Mouse (Mus musculus) ES-E14 (cell line): ENCODE measurements around the gene Meis3. TPM values are rescaled to one million over a fixed set of nuclear protein-coding genes. Genes with fewer than 3 reads are reported as not detected.

Experiments
- DNase-seq: peaks from one replicate; pipeline ENCODE4 v3.0.0-alpha.2; 2013; ENCODE audit warnings: low read depth, low spot score
- H3K27ac ChIP-seq: 2 replicates; pipeline ENCODE4 v1.5.1; 2012; ENCODE audit warnings: low read depth, mild to moderate bottlenecking, low read length, moderate library complexity, mixed read lengths; ENCODE audit not compliant: poor library complexity, insufficient read depth, severe bottlenecking
- H3K36me3 ChIP-seq: 2 replicates; pipeline ENCODE4 v1.6.1; 2012; ENCODE audit warnings: mild to moderate bottlenecking, low read length, moderate library complexity, mixed read lengths; ENCODE audit not compliant: control insufficient read depth, poor library complexity, insufficient read depth, severe bottlenecking
- H3K4me1 ChIP-seq, 2 experiments: fragments of 150-350 bp in 1 of 2; sonication (generic) in 1 of 2; 2 replicates each; pipeline ENCODE4 v1.6.1; 2012; ENCODE audit warnings: low read length in 2 of 2, mild to moderate bottlenecking in 1 of 2, mixed read lengths in 1 of 2; ENCODE audit not compliant: control insufficient read depth in 2 of 2, insufficient read depth in 2 of 2, poor library complexity in 1 of 2
- H3K4me3 ChIP-seq, 2 experiments: fragments of 150-350 bp in 1 of 2; sonication (generic) in 1 of 2; 2 replicates each; pipeline ENCODE4 v1.5.1; 2012; ENCODE audit warnings: low read length in 2 of 2, low read depth in 1 of 2, mild to moderate bottlenecking in 1 of 2, mixed read lengths in 1 of 2; ENCODE audit not compliant: insufficient read depth in 1 of 2, poor library complexity in 1 of 2, severe bottlenecking in 1 of 2
- H3K9ac ChIP-seq: 2 replicates; pipeline ENCODE4 v1.6.1; 2012; ENCODE audit warnings: low read depth, mild to moderate bottlenecking, low read length, mixed read lengths; ENCODE audit not compliant: poor library complexity, insufficient read depth, severe bottlenecking
- H3K9me3 ChIP-seq: fragments of 150-350 bp; sonication (generic); 2 replicates; pipeline ENCODE4 v1.6.1; 2012; ENCODE audit warnings: low read depth, mild to moderate bottlenecking, low read length; ENCODE audit not compliant: control insufficient read depth, insufficient read depth
- CHD2 ChIP-seq: IDR thresholded peaks from 2 replicates; pipeline ENCODE4 v1.6.1; 2014; ENCODE audit warnings: mild to moderate bottlenecking, low read depth, low read length, inconsistent platforms
- HCFC1 ChIP-seq: IDR thresholded peaks from 2 replicates; pipeline ENCODE4 v1.6.1; 2012; ENCODE audit warnings: low read length, inconsistent platforms, borderline replicate concordance; ENCODE audit not compliant: insufficient read depth
- MAFK ChIP-seq: IDR thresholded peaks from 2 replicates; pipeline ENCODE4 v1.6.1; 2014; ENCODE audit warnings: mild to moderate bottlenecking, low read depth, low read length, inconsistent platforms; ENCODE audit not compliant: insufficient read depth
- ZC3H11A ChIP-seq: IDR thresholded peaks from 2 replicates; pipeline ENCODE4 v1.6.1; 2012; ENCODE audit warnings: low read depth, mild to moderate bottlenecking, inconsistent platforms, low read length, borderline replicate concordance
- ZNF384 ChIP-seq: IDR thresholded peaks from 2 replicates; pipeline ENCODE4 v1.6.1; 2012; ENCODE audit warnings: low read depth, low read length, inconsistent platforms
- in situ Hi-C, 2 experiments: fragments of 600-800 bp; cut with MboI; formaldehyde crosslinking; loops; one replicate each; pipeline ENCODE4 v1.15.1; 2025; ENCODE audit warnings: low sequenced_read_pairs in 2 of 2, inconsistent platforms in 1 of 2; ENCODE audit not compliant: unreplicated experiment in 2 of 2
- total RNA-seq: library from RNA; depleted of rRNA; stranded (reverse); fragments of 300-350 nt; gene quantifications from 2 replicates; pipeline ENCODE4 v1.2.3, GENCODE M21; 2012

Gene Meis3
- total RNA-seq, 1 experiment: 3.8 TPM

- DNase-seq: no peak
- no peaks in the 10 kb centered on the region for H3K9me3 ChIP-seq
- no peak overlapping the region for H3K9ac ChIP-seq
- peaks cover 0 to 6% of the 10 kb centered on the region in 2 experiments; a peak in 1 of 4 replicates for H3K4me1 ChIP-seq
- H3K4me3 ChIP-seq: no peak overlapping the region
- H3K27ac ChIP-seq: no peak overlapping the region
- H3K36me3 ChIP-seq: peaks cover 4% of the 10 kb centered on the region; the same call in 1 of the 2 replicates
- in situ Hi-C loops: loop anchor here in 1 of 2 experiments (10.0 kb wide), 1 partner anchor 62 kb away; no protein-coding TSS in a partner anchor
- TF ChIP-seq HCFC1 (no peak), CHD2 (no peak), MAFK (no peak), ZNF384 (no peak), ZC3H11A (no peak)
Measured at GRCm38 (mm10) chr7:16207076-16207475, 32.2 kb downstream of the Meis3 start.

- in situ Hi-C loops: loop anchor here in 1 of 2 experiments (10.0 kb wide), 1 partner anchor 63 kb away; no protein-coding TSS in a partner anchor
- Histone ChIP-seq H3K27ac (no peak overlapping the region), H3K9me3 (no peaks in the 10 kb centered on the region), H3K4me3 (no peak overlapping the region), H3K4me1 (peaks cover 0 to 6% of the 10 kb centered on the region in 2 experiments; a peak in 1 of 4 replicates), H3K36me3 (peaks cover 4% of the 10 kb centered on the region; the same call in 1 of the 2 replicates), H3K9ac (no peak overlapping the region)
- DNase-seq: no peak
- TF ChIP-seq MAFK (no peak), ZC3H11A (no peak), HCFC1 (no peak), ZNF384 (no peak), CHD2 (no peak)
Measured at GRCm38 (mm10) chr7:16207496-16207895, 32.6 kb downstream of the Meis3 start.

GRCm38 (mm10) chr7:16208781-16209665 is 34.1 kb downstream of the Meis3 start:
- no peak overlapping the region for H3K27ac ChIP-seq
- H3K4me3 ChIP-seq: no peak overlapping the region
- peaks cover 4% of the 10 kb centered on the region; the same call in 1 of the 2 replicates for H3K36me3 ChIP-seq
- H3K9ac ChIP-seq: no peak overlapping the region
- no peak for DNase-seq
- TF ChIP-seq CHD2 (no peak), MAFK (no peak), HCFC1 (no peak), ZC3H11A (no peak), ZNF384 (no peak)
- in situ Hi-C loops: loop anchor here in 1 of 2 experiments (10.0 kb wide), 1 partner anchor 64 kb away; no protein-coding TSS in a partner anchor
- H3K9me3 ChIP-seq: no peaks in the 10 kb centered on the region
- peaks cover 0 to 6% of the 10 kb centered on the region in 2 experiments; a peak in 1 of 4 replicates for H3K4me1 ChIP-seq

- peaks cover 4% of the 10 kb centered on the region; the same call in 1 of the 2 replicates for H3K36me3 ChIP-seq
- no peak overlapping the region for H3K4me3 ChIP-seq
- no peaks in the 10 kb centered on the region for H3K4me1 ChIP-seq
- H3K9ac ChIP-seq: no peak overlapping the region
- DNase-seq: no peak
- in situ Hi-C loops: no loop called here
- no peak for TF ChIP-seq ZC3H11A
- TF ChIP-seq MAFK: no peak
- TF ChIP-seq HCFC1: no peak
- no peak for TF ChIP-seq ZNF384
- no peak for TF ChIP-seq CHD2
- no peaks in the 10 kb centered on the region for H3K9me3 ChIP-seq
- no peak overlapping the region for H3K27ac ChIP-seq
Measured at GRCm38 (mm10) chr7:16210862-16211365, 36.0 kb downstream of the Meis3 start.
